Mouse (Mus musculus) spleen, adult 2 months (tissue): Measurements from ENCODE around the gene Nprl3. TPM values are rescaled to one million over a fixed set of nuclear protein-coding genes. Genes with fewer than 3 reads are reported as not detected.

Experiments used
- DNase-seq, 2 experiments: peaks; one replicate each; pipeline versions ENCODE4 v3.0.0 to v3.0.0-alpha.2; 2012 to 2021; ENCODE audit warnings: low spot score in 2 of 2, low read depth in 1 of 2
- H3K27ac ChIP-seq: fragments of 200-500 bp; 2 replicates; pipeline ENCODE4 v1.5.1; 2012; ENCODE audit warnings: low read length, inconsistent platforms; ENCODE audit not compliant: insufficient read depth
- H3K27me3 ChIP-seq: fragments of 200-500 bp; 2 replicates; pipeline ENCODE4 v1.6.1; 2012; ENCODE audit warnings: mild to moderate bottlenecking, moderate library complexity, low read length, inconsistent platforms; ENCODE audit not compliant: control insufficient read depth, insufficient read depth
- H3K36me3 ChIP-seq: fragments of 200-500 bp; 2 replicates; pipeline ENCODE4 v1.6.1; 2012; ENCODE audit warnings: mild to moderate bottlenecking, low read length, inconsistent platforms; ENCODE audit not compliant: control insufficient read depth, insufficient read depth
- H3K4me1 ChIP-seq: fragments of 200-500 bp; 2 replicates; pipeline ENCODE4 v1.6.1; 2011; ENCODE audit warnings: inconsistent platforms; ENCODE audit not compliant: control insufficient read depth, insufficient read depth, insufficient read length
- H3K4me3 ChIP-seq: fragments of 200-500 bp; 2 replicates; pipeline ENCODE4 v1.5.1; 2011; ENCODE audit warnings: mild to moderate bottlenecking, inconsistent platforms; ENCODE audit not compliant: insufficient read depth, insufficient read length; ENCODE audit errors: extremely low read depth
- CTCF ChIP-seq: fragments of 200-500 bp; IDR thresholded peaks from 2 replicates; pipeline ENCODE4 v1.5.1; 2011; ENCODE audit warnings: mild to moderate bottlenecking, inconsistent platforms; ENCODE audit not compliant: insufficient read depth, insufficient read length, insufficient replicate concordance; ENCODE audit errors: extremely low read depth
- POLR2A ChIP-seq: fragments of 200-500 bp; IDR thresholded peaks from 2 replicates; pipeline ENCODE4 v1.6.1; 2011; ENCODE audit warnings: low read depth, low read length, inconsistent platforms
- WGBS: fragments of 180-500 bp; shearing (Covaris S2); methylation state at CpG from one replicate; pipeline ENCODE4 v1.1.7; 2018; 5-methylcytosine and 5-hydroxymethylcytosine counted together
- polyA plus RNA-seq: library from polyadenylated mRNA; depleted of rRNA; stranded (reverse); fragments of >200 nt; gene quantifications from 2 replicates; pipeline ENCODE4 v1.2.3, GENCODE M21; 2012

Nprl3 gene
- polyA plus RNA-seq, 1 experiment: 76.9 TPM

GRCm38 (mm10) chr11:32194626-32195025, 72.9 kb downstream of the Nprl3 start:
- Histone ChIP-seq H3K4me1 (peaks cover 10% of the 10 kb centered on the region), H3K36me3 (no peaks in the 10 kb centered on the region), H3K4me3 (no peak overlapping the region), H3K27me3 (no peaks in the 10 kb centered on the region), H3K27ac (no peak overlapping the region)
- DNase-seq: no peak
- no peak for TF ChIP-seq CTCF
- TF ChIP-seq POLR2A: no peak
- WGBS: 91% methylated on average over 5 of the region's 5 CpGs

- H3K4me1 ChIP-seq: peaks cover 10% of the 10 kb centered on the region
- H3K4me3 ChIP-seq: no peak overlapping the region
- no peaks in the 10 kb centered on the region for H3K36me3 ChIP-seq
- H3K27me3 ChIP-seq: no peaks in the 10 kb centered on the region
- H3K27ac ChIP-seq: no peak overlapping the region
- TF ChIP-seq CTCF (no peak), POLR2A (no peak)
- no peak for DNase-seq
- WGBS: 85% methylated on average over 10 of the region's 10 CpGs
These were observed 73.4 kb downstream of the Nprl3 start for GRCm38 (mm10) chr11:32194086-32194485.

- TF ChIP-seq POLR2A (no peak), CTCF (no peak)
- Histone ChIP-seq H3K4me3 (no peak overlapping the region), H3K36me3 (no peaks in the 10 kb centered on the region), H3K27me3 (no peaks in the 10 kb centered on the region), H3K27ac (no peak overlapping the region), H3K4me1 (peaks cover 10% of the 10 kb centered on the region)
- WGBS: 95% methylated on average over 10 of the region's 10 CpGs
- DNase-seq: no peak
These were observed 74.4 kb downstream of the Nprl3 start for GRCm38 (mm10) chr11:32193156-32193555.

GRCm38 (mm10) chr11:32190603-32191110, 76.8 kb downstream of the Nprl3 start:
- TF ChIP-seq POLR2A (no peak), CTCF (no peak)
- Histone ChIP-seq H3K4me3 (no peak overlapping the region), H3K36me3 (no peaks in the 10 kb centered on the region), H3K27me3 (no peaks in the 10 kb centered on the region), H3K27ac (no peak overlapping the region), H3K4me1 (no peaks in the 10 kb centered on the region)
- DNase-seq: no peak
- 91% methylated on average over 13 of the region's 13 CpGs for WGBS

GRCm38 (mm10) chr11:32190119-32190518, 77.4 kb downstream of the Nprl3 start:
- no peak overlapping the region for H3K27ac ChIP-seq
- WGBS: 94% methylated on average over 9 of the region's 9 CpGs
- no peaks in the 10 kb centered on the region for H3K36me3 ChIP-seq
- H3K4me1 ChIP-seq: no peaks in the 10 kb centered on the region
- no peak for DNase-seq
- TF ChIP-seq CTCF: no peak
- no peak for TF ChIP-seq POLR2A
- no peak overlapping the region for H3K4me3 ChIP-seq
- no peaks in the 10 kb centered on the region for H3K27me3 ChIP-seq

GRCm38 (mm10) chr11:32189434-32189833, 78.1 kb downstream of the Nprl3 start:
- Histone ChIP-seq H3K36me3 (no peaks in the 10 kb centered on the region), H3K27me3 (no peaks in the 10 kb centered on the region), H3K27ac (no peak overlapping the region), H3K4me1 (no peaks in the 10 kb centered on the region), H3K4me3 (no peak overlapping the region)
- no peak for DNase-seq
- TF ChIP-seq CTCF (no peak), POLR2A (no peak)
- WGBS: 86% methylated on average over 5 of the region's 5 CpGs

- DNase-seq: no peak
- TF ChIP-seq CTCF (no peak), POLR2A (no peak)
- Histone ChIP-seq H3K4me1 (no peaks in the 10 kb centered on the region), H3K36me3 (no peaks in the 10 kb centered on the region), H3K27ac (no peak overlapping the region), H3K4me3 (no peak overlapping the region), H3K27me3 (no peaks in the 10 kb centered on the region)
- WGBS: 92% methylated on average over 12 of the region's 12 CpGs
These were observed 78.6 kb downstream of the Nprl3 start for GRCm38 (mm10) chr11:32188881-32189280.
